Mouse (Mus musculus): ENCODE measurements at regions not wholly inside any gene's neighbourhood (a gene's known extent, or its start where the extent isn't known, plus 50 kb on each side); places are given as distances from the start of the nearest gene placed in this dataset.

DNA sequence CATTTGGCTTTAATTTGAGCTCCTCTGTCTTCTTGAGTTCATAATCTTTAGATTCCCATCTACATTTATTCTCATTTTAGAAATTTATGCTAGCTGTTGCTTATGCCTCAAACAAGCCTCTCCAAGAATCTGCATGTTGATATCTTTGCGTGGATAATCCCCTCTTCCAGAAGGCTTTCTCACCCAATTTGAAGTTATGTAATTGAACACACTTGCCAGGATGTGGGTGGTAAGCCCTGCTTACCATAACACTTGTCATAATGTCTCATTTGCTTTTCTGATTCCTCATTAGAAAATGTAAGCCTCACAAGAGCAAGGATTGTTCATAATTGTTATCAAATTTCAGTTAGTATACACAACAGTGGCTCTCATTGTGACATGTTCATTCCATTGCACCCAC, 266.0 kb downstream of the Olfm4 start:
- H3K27ac ChIP-seq = no peak overlapping the region
- H3K4me1 ChIP-seq (ENCODE audit: control insufficient read depth, insufficient read depth, low read length) = no peaks in the 10 kb centered on the region
- DNase-seq = no peak
- WGBS = 76% methylated on average over 1 of the region's 1 CpGs
- intact Hi-C loops (cut with DNase I) = no loop called here
- H3K9ac ChIP-seq (ENCODE audit: low read depth, low read length) = no peak overlapping the region
- TF ChIP-seq EP300 (IDR thresholded peaks at IDR 0.05; ENCODE audit: insufficient read depth, low read depth, low read length) = no peak
- no peak overlapping the region for H3K4me3 ChIP-seq
- no peaks in the 10 kb centered on the region for H3K79me2 ChIP-seq (replicated peaks; ENCODE audit: control insufficient read depth, insufficient read depth, low read length)
- no peaks in the 10 kb centered on the region for H3K27me3 ChIP-seq (ENCODE audit: control insufficient read depth, insufficient read depth, low read length)
- no peaks in the 10 kb centered on the region for H3K36me3 ChIP-seq (ENCODE audit: control insufficient read depth, insufficient read depth, low read length)

DNA sequence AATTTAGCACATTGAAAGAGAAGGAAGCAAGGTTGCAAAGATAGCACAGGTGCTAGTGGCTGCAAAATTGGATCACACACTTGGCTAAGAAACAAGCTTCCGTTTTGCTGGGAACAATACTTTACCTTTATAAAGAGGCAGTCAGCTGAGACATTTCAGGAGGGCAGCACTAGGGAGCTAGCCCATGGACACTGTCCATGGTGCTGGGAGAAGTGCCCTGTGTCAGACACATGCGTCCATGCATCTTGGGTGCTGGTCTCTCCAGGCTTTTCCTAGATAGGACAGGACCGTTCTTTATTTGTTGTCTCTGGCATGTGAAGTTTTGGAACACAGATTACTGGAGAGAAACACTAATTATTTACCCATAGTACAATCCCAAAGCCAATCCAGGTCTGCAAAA, 273.2 kb downstream of the Olfm4 start:
- no peaks in the 10 kb centered on the region for H3K79me2 ChIP-seq (replicated peaks; ENCODE audit: control insufficient read depth, insufficient read depth, low read length)
- intact Hi-C loops (cut with DNase I) = no loop called here
- no peak overlapping the region for H3K9ac ChIP-seq (ENCODE audit: low read depth, low read length)
- H3K4me3 ChIP-seq = no peak overlapping the region
- H3K36me3 ChIP-seq (ENCODE audit: control insufficient read depth, insufficient read depth, low read length) = no peaks in the 10 kb centered on the region
- WGBS = 35% methylated on average over 3 of the region's 3 CpGs
- no peak for DNase-seq
- no peak overlapping the region for H3K27ac ChIP-seq
- H3K27me3 ChIP-seq (ENCODE audit: control insufficient read depth, insufficient read depth, low read length) = no peaks in the 10 kb centered on the region
- H3K4me1 ChIP-seq (ENCODE audit: control insufficient read depth, insufficient read depth, low read length) = no peaks in the 10 kb centered on the region
- no peak for TF ChIP-seq POLR2A (IDR thresholded peaks at IDR 0.05; ENCODE audit: insufficient read depth, low read depth, low read length)
- TF ChIP-seq CTCF (IDR thresholded peaks at IDR 0.05) = no peak
- no peak for TF ChIP-seq EP300 (IDR thresholded peaks at IDR 0.05; ENCODE audit: insufficient read depth, low read depth, low read length)

DNA sequence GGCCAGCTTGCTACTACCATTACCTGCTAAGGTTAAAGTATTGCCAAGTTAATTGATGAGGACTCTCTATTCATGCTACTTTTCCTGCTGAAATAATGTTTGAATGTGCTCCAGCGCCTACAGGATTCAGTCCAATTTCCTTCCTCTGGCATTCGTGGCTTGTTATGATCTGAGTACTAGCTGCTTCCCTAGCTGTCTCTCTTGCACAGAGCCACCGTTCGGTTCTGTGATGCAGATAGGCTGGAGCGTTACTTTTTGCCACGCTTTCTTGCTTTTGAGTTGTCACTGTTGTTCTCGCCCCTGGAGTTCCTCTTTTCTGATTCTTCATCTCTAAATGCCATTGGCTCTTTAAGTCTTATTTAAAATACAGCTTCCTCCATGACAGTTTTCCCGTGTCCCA, 279.3 kb downstream of the Olfm4 start:
- Histone ChIP-seq H3K9ac (ENCODE audit: low read depth, low read length) (no peak overlapping the region), H3K4me3 (no peak overlapping the region), H3K79me2 (replicated peaks; ENCODE audit: control insufficient read depth, insufficient read depth, low read length) (no peaks in the 10 kb centered on the region), H3K4me1 (ENCODE audit: control insufficient read depth, insufficient read depth, low read length) (no peaks in the 10 kb centered on the region), H3K36me3 (ENCODE audit: control insufficient read depth, insufficient read depth, low read length) (no peaks in the 10 kb centered on the region), H3K27me3 (ENCODE audit: control insufficient read depth, insufficient read depth, low read length) (no peaks in the 10 kb centered on the region), H3K27ac (no peak overlapping the region)
- no peak for DNase-seq
- 67% methylated on average over 8 of the region's 8 CpGs for WGBS
- intact Hi-C loops (cut with DNase I) = no loop called here
- TF ChIP-seq CTCF (IDR thresholded peaks at IDR 0.05) (no peak), POLR2A (IDR thresholded peaks at IDR 0.05; ENCODE audit: insufficient read depth, low read depth, low read length) (no peak), EP300 (IDR thresholded peaks at IDR 0.05; ENCODE audit: insufficient read depth, low read depth, low read length) (no peak)

DNA sequence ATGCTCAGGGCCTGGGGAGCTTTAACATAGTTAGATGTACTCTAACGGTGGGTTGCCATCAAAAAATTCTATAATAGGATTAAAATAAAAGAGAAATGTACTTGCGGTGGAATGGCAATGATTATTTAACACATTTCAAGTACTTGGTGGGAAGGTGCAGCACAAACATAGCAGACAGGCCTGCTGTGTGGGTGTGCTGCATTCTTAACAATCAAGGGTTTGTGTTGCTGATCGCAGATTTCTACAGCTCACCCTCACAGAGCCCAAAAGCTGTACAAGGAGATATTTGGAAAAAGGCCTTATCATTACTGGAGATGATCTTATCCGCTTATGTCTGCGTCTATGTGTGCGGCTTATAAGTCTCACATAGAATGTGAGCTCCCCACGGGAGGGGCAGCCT, 281.2 kb downstream of the Olfm4 start:
- TF ChIP-seq EP300 (IDR thresholded peaks at IDR 0.05; ENCODE audit: insufficient read depth, low read depth, low read length) (no peak), CTCF (IDR thresholded peaks at IDR 0.05) (no peak), POLR2A (IDR thresholded peaks at IDR 0.05; ENCODE audit: insufficient read depth, low read depth, low read length) (no peak)
- Histone ChIP-seq H3K27me3 (ENCODE audit: control insufficient read depth, insufficient read depth, low read length) (no peaks in the 10 kb centered on the region), H3K79me2 (replicated peaks; ENCODE audit: control insufficient read depth, insufficient read depth, low read length) (no peaks in the 10 kb centered on the region), H3K4me3 (no peak overlapping the region), H3K27ac (no peak overlapping the region), H3K4me1 (ENCODE audit: control insufficient read depth, insufficient read depth, low read length) (no peaks in the 10 kb centered on the region), H3K36me3 (ENCODE audit: control insufficient read depth, insufficient read depth, low read length) (no peaks in the 10 kb centered on the region), H3K9ac (ENCODE audit: low read depth, low read length) (no peak overlapping the region)
- intact Hi-C loops (cut with DNase I) = no loop called here
- WGBS = 77% methylated on average over 7 of the region's 7 CpGs
- DNase-seq = no peak

DNA sequence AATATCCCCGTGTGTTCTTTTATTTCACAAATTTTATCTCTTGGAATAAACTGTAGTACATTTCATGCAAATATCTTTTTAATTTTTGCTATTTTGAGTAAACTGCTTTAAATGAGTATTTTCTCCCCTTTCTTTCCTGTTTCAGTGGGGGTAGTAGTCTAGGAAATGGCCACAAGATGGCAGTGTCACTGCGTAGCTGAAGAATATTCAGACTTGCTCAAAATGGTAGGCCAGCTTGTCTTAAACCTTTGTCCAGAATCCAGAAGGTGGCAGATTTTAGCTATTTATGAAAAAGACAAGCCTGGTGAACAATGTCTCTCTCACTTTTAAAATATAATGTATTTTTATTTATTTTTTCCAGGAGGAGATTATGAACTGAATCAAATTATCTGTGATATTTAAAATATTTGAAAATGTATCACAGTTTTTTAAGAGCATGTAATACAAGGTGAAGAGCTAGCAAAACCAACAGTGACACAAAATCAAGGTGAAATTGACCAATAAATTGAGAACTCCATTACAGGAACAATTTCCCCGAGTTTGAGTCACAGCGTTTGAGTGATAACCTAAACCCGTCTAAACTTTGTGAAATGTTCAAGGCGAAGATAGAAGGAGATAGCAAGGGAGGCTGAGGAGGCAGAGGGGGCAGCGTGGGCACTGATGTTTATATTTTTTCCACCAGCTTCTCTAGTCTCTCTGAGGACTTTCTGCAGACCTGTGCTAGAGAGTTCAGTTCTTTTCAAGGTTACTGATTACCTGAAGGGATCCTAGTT, 285.5 kb downstream of the Olfm4 start:
- no peaks in the 10 kb centered on the region for H3K27me3 ChIP-seq (ENCODE audit: control insufficient read depth, insufficient read depth, low read length)
- H3K9ac ChIP-seq (ENCODE audit: low read depth, low read length) = no peak overlapping the region
- H3K4me3 ChIP-seq = no peak overlapping the region
- no peaks in the 10 kb centered on the region for H3K36me3 ChIP-seq (ENCODE audit: control insufficient read depth, insufficient read depth, low read length)
- intact Hi-C loops (cut with DNase I) = no loop called here
- TF ChIP-seq CTCF (IDR thresholded peaks at IDR 0.05) = peak; percentile 78
- TF ChIP-seq EP300 (IDR thresholded peaks at IDR 0.05; ENCODE audit: insufficient read depth, low read depth, low read length) = no peak
- WGBS = 53% methylated on average over 7 of the region's 7 CpGs
- no peak overlapping the region for H3K27ac ChIP-seq
- H3K79me2 ChIP-seq (replicated peaks; ENCODE audit: control insufficient read depth, insufficient read depth, low read length) = no peaks in the 10 kb centered on the region
- no peak for DNase-seq
- H3K4me1 ChIP-seq (ENCODE audit: control insufficient read depth, insufficient read depth, low read length) = no peaks in the 10 kb centered on the region

DNA sequence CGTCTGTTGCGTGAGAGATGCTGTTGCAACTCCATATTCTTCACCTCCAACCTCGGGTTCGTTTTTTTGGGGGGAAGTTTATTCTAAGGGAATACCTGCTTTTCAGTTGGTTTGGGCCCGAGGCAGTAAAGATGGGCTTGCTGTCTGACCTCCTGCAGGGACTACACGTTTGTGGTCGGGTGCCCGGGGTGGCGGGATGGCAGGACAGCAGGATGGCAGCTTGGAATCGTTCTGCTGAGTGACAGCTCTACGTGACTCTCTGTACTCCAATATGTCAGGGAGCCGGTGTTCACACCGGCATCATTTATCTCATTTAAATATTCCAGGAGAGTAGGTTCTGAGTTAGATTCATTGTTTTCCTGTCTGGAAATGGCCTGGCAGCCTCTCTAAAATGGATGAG, 286.2 kb downstream of the Olfm4 start:
- 68% methylated on average over 13 of the region's 13 CpGs for WGBS
- intact Hi-C loops (cut with DNase I) = no loop called here
- TF ChIP-seq POLR2A (IDR thresholded peaks at IDR 0.05; ENCODE audit: insufficient read depth, low read depth, low read length) (no peak), EP300 (IDR thresholded peaks at IDR 0.05; ENCODE audit: insufficient read depth, low read depth, low read length) (no peak), CTCF (IDR thresholded peaks at IDR 0.05) (no peak)

More for the DNA sequence above, 286.2 kb downstream of the Olfm4 start:
- H3K4me3 ChIP-seq = no peak overlapping the region
- no peak for DNase-seq
- no peaks in the 10 kb centered on the region for H3K4me1 ChIP-seq (ENCODE audit: control insufficient read depth, insufficient read depth, low read length)
- no peak overlapping the region for H3K27ac ChIP-seq
- H3K27me3 ChIP-seq (ENCODE audit: control insufficient read depth, insufficient read depth, low read length) = no peaks in the 10 kb centered on the region
- no peaks in the 10 kb centered on the region for H3K79me2 ChIP-seq (replicated peaks; ENCODE audit: control insufficient read depth, insufficient read depth, low read length)
- no peaks in the 10 kb centered on the region for H3K36me3 ChIP-seq (ENCODE audit: control insufficient read depth, insufficient read depth, low read length)
- H3K9ac ChIP-seq (ENCODE audit: low read depth, low read length) = no peak overlapping the region
